Mouse (Mus musculus) ZHBTc4 (cell line): ENCODE results near the gene Gm20931.
"Not testable (repeated sequence)": the region's sequence is repeated elsewhere in the genome, so short reads cannot be mapped to it uniquely, and the experiment has no call there.

Experiments used
- DNase-seq: peaks from one replicate; pipeline ENCODE4 v3.0.0-alpha.2; 2011; ENCODE audit warnings: low read depth, low spot score

Gene Gm20931

GRCm38 (mm10) chrY:55213420-55213819 is at the start of gene Gm20931:
TSS of gene Gm20931 (plus strand) at chrY:55213720.
- DNase-seq = not testable (repeated sequence)
